Mouse (Mus musculus) lung, postnatal 0 days (tissue): ENCODE measurements around the gene Foxk1.

ENCODE experiments used
- CTCF ChIP-seq: IDR thresholded peaks from 2 replicates; pipeline ENCODE4 v1.5.1; 2016; ENCODE audit warnings: antibody characterized with exemption, mild to moderate bottlenecking
- EP300 ChIP-seq: IDR thresholded peaks from 2 replicates; pipeline ENCODE4 v1.6.1; 2016; ENCODE audit warnings: antibody characterized with exemption, mild to moderate bottlenecking, control low read depth

GRCm38 (mm10) chr5:142416070-142416775 is 14.9 kb downstream of the Foxk1 start:
- peak; percentile 44; the same call in 1 of the 2 replicates for TF ChIP-seq EP300
- TF ChIP-seq CTCF = no peak
